Mouse (Mus musculus): ENCODE measurements around the gene Vps53.
A peak's percentile ranks its signal among the peaks of the same experiment; 100 is the strongest.

The Vps53 gene

GRCm38 (mm10) chr11:76167079-76167765, 12.2 kb downstream of the Vps53 start:
- peak; percentile 82 for DNase-seq (ENCODE audit: low read depth, low spot score)

GRCm38 (mm10) chr11:76166657-76167056, 12.8 kb downstream of the Vps53 start:
- DNase-seq (ENCODE audit: low read depth, low spot score), result no peak

GRCm38 (mm10) chr11:76160251-76160650, 19.2 kb downstream of the Vps53 start:
- no peak for DNase-seq (ENCODE audit: low read depth, low spot score)

GRCm38 (mm10) chr11:76158375-76158774, 21.1 kb downstream of the Vps53 start:
- DNase-seq (ENCODE audit: low read depth, low spot score), result no peak

- DNase-seq (ENCODE audit: low read depth, low spot score), result no peak
Measured at GRCm38 (mm10) chr11:76154861-76155260, 24.6 kb downstream of the Vps53 start.

GRCm38 (mm10) chr11:76154200-76154599, 25.2 kb downstream of the Vps53 start:
- DNase-seq (ENCODE audit: low read depth, low spot score), result no peak

- DNase-seq (ENCODE audit: low read depth, low spot score), result no peak
Measured at GRCm38 (mm10) chr11:76153236-76153951, 26.1 kb downstream of the Vps53 start.

GRCm38 (mm10) chr11:76150980-76151379, 28.5 kb downstream of the Vps53 start:
- DNase-seq (ENCODE audit: low read depth, low spot score), result no peak

GRCm38 (mm10) chr11:76148055-76149008, 31.1 kb downstream of the Vps53 start:
- no peak for DNase-seq (ENCODE audit: low read depth, low spot score)

GRCm38 (mm10) chr11:76146187-76147010, 33.0 kb downstream of the Vps53 start:
- DNase-seq (ENCODE audit: low read depth, low spot score), result no peak

- DNase-seq (ENCODE audit: low read depth, low spot score), result no peak
Measured at GRCm38 (mm10) chr11:76145169-76145568, 34.3 kb downstream of the Vps53 start.

GRCm38 (mm10) chr11:76144386-76144785, 35.1 kb downstream of the Vps53 start:
- DNase-seq (ENCODE audit: low read depth, low spot score), result no peak

- no peak for DNase-seq (ENCODE audit: low read depth, low spot score)
Measured at GRCm38 (mm10) chr11:76137996-76138395, 41.5 kb downstream of the Vps53 start.

- DNase-seq (ENCODE audit: low read depth, low spot score), result no peak
Measured at GRCm38 (mm10) chr11:76135641-76136437, 43.6 kb downstream of the Vps53 start.

GRCm38 (mm10) chr11:76130859-76131258, 48.6 kb downstream of the Vps53 start:
- DNase-seq (ENCODE audit: low read depth, low spot score), result no peak

GRCm38 (mm10) chr11:76125386-76125785, 54.1 kb downstream of the Vps53 start:
- no peak for DNase-seq (ENCODE audit: low read depth, low spot score)

- no peak for DNase-seq (ENCODE audit: low read depth, low spot score)
Measured at GRCm38 (mm10) chr11:76123517-76123916, 55.9 kb downstream of the Vps53 start.

- no peak for DNase-seq (ENCODE audit: low read depth, low spot score)
Measured at GRCm38 (mm10) chr11:76122571-76122970, 56.9 kb downstream of the Vps53 start.

- DNase-seq (ENCODE audit: low read depth, low spot score), result no peak
Measured at GRCm38 (mm10) chr11:76121086-76121485, 58.4 kb downstream of the Vps53 start.

GRCm38 (mm10) chr11:76120407-76120901, 59.0 kb downstream of the Vps53 start:
- no peak for DNase-seq (ENCODE audit: low read depth, low spot score)

Measured in CD4-positive, CD25-positive, alpha-beta regulatory T cell, adult 2 months (primary cell).